Mouse (Mus musculus): Measurements from ENCODE around the gene Olfr904.

DNA sequence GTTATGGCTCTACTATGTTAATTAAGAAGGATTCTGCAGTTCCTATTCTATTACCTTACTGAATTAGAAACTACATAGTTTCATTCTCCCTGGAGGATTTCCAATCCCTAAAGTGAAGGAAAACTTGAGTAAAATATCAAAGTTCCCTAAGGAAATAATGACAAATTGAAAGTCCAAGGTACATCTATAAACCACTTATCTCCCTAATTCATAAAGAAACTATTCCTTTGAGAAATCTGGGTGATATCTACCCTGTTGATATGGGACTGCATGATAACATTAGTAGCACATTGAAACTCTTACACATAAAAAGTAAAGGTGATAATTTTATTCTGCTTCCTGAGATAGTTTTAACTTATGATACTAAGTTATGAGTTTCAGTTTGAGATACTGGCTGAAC lies 7.9 kb downstream of the Olfr904 start, which contains the start of gene Olfr905:
- TF ChIP-seq TAL1 (IDR thresholded peaks at IDR 0.05; ENCODE audit: low read length) = no peak
- TF ChIP-seq GATA1 (IDR thresholded peaks at IDR 0.05; ENCODE audit: low read length) = no peak

Data from erythroblast, embryonic 14.5 days (primary cell).